In the genomic region with DNA sequence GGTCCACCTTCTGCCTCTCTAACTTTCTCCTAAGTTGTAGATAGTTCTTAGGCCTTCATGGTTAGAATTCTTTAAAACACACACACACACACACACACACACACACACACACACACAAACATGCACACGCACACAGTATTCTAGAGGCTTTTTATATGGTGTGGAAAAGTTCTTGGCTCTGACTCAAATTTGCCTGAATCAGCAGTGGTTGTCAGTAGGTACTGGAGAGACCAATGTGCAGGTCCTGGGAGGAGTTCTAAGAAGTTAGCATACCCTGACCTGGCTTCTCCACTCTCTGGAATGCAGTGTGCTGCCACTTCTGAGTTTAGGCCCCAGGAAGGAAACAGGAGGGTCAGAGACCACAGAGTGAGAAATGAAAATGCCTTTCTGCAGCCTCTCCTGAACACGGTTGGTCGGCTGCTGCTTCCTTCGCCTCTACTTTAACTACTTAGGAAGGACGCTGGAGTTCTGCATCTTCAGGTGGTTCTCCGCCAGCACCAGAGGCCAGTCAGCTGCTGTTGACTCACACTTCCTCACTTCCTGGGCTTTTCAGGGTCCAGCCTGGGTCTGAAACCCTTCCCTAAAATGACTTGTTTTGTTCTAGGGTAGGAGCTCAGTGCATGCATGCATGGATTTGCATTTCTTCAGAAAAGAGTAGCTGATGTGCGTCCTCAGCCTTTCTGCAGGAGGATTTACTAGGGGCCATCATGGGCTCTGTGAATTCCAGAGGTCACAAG, we compare ENCODE assay signal across 13 mouse cellular contexts. TPM values are rescaled to one million over a fixed set of nuclear protein-coding genes. Genes with fewer than 3 reads are reported as not detected.
DNase-seq lines count a peak whose midpoint lies in the region; ATAC-seq and TF ChIP-seq lines count a peak whose summit lies in the region.
"Had no signal": no experiment of that assay in that cellular context is flagged by ENCODE, and none has a peak within 500 bp of the region (broad histone marks: within the 10 kb centered on the region; RNA-seq: fewer than 3 reads in every experiment).

No protein-coding gene starts in this region.

- no peaks in the 10 kb centered on the region for H3K27me3 ChIP-seq in liver, embryonic 12.5 days (replicated peaks)
- no peaks in the 10 kb centered on the region for H3K27me3 ChIP-seq in forebrain, embryonic 11.5 days (ENCODE audit: control insufficient read depth, insufficient read depth, low read length)

- no peak overlapping the region for H3K27ac ChIP-seq in gastrocnemius, adult 2 months
- H3K27ac ChIP-seq in liver, embryonic 12.5 days = no peak overlapping the region; the same call in 1 of the 2 replicates
- H3K27ac ChIP-seq in bone marrow macrophage, adult 2 months (ENCODE audit: insufficient read depth, low read depth, low read length) = peak overlapping the region; percentile 99
- no peak overlapping the region for H3K27ac ChIP-seq in forebrain, embryonic 11.5 days (ENCODE audit: low read depth, low read length)
- H3K27ac ChIP-seq: hindbrain, postnatal 0 days had no signal

- TF ChIP-seq POLR2A in bone marrow macrophage, adult 2 months (IDR thresholded peaks at IDR 0.05; ENCODE audit: borderline replicate concordance, low read depth, low read length) = peak; percentile 87; the same call in 1 of the 2 replicates

- H3K9ac ChIP-seq in liver, embryonic 12.5 days = no peak overlapping the region
- H3K9ac ChIP-seq in forebrain, embryonic 11.5 days (ENCODE audit: low read length) = no peak overlapping the region

- intact Hi-C loops in gastrocnemius, adult 2 months (cut with DNase I) = no loop called here

- WGBS in liver, embryonic 12.5 days (ENCODE audit: insufficient replicate concordance) = 42% methylated on average over 7 of the region's 7 CpGs
- WGBS in forebrain, embryonic 11.5 days = 74% methylated on average over 7 of the region's 7 CpGs

- no peak for ATAC-seq in liver, embryonic 12.5 days
- ATAC-seq in forebrain, embryonic 11.5 days (replicated peaks; ENCODE audit: low FRiP score) = no peak
- ATAC-seq: hindbrain, postnatal 0 days had no signal

- TF ChIP-seq CTCF in gastrocnemius, adult 2 months (IDR thresholded peaks at IDR 0.05) = no peak
- TF ChIP-seq CTCF in bone marrow macrophage, adult 2 months (IDR thresholded peaks at IDR 0.05; ENCODE audit: low read depth, low read length) = no peak

- H3K4me2 ChIP-seq in liver, embryonic 12.5 days = peak overlapping the region; percentile 27
- H3K4me2 ChIP-seq in forebrain, embryonic 11.5 days (ENCODE audit: low read depth, low read length, severe bottlenecking) = no peak overlapping the region
- H3K4me2 ChIP-seq: midbrain, embryonic 11.5 days had no signal

- peak overlapping the region; percentile 32; the same call in 1 of the 2 replicates for H3K4me3 ChIP-seq in gastrocnemius, adult 2 months
- H3K4me3 ChIP-seq in liver, embryonic 12.5 days = no peak overlapping the region
- H3K4me3 ChIP-seq in bone marrow macrophage, adult 2 months (ENCODE audit: insufficient read depth, low read length) = peak overlapping the region; percentile 75
- H3K4me3 ChIP-seq in forebrain, embryonic 11.5 days (ENCODE audit: low read depth, low read length) = no peak overlapping the region
- H3K4me3 ChIP-seq: forebrain, embryonic 10.5 days had no signal

- H3K4me1 ChIP-seq in liver, embryonic 12.5 days = peaks cover 22% of the 10 kb centered on the region; the same call in 1 of the 2 replicates
- peaks cover 21% of the 10 kb centered on the region for H3K4me1 ChIP-seq in bone marrow macrophage, adult 2 months (ENCODE audit: control insufficient read depth, insufficient read depth, low read length)
- no peaks in the 10 kb centered on the region for H3K4me1 ChIP-seq in forebrain, embryonic 11.5 days (replicated peaks; ENCODE audit: control insufficient read depth, insufficient read depth, low read length)

- no peaks in the 10 kb centered on the region for H3K9me3 ChIP-seq in liver, embryonic 12.5 days (replicated peaks)
- H3K9me3 ChIP-seq in forebrain, embryonic 11.5 days (ENCODE audit: control insufficient read depth, low read length) = no peaks in the 10 kb centered on the region
- H3K9me3 ChIP-seq: forebrain, embryonic 10.5 days had no signal

- DNase-seq in gastrocnemius, adult 2 months = no peak
- no peak for DNase-seq in gastrocnemius, postnatal 25 days
- DNase-seq in liver = no peak
- DNase-seq in lung, postnatal 36 days = peak; percentile 28
- no peak for DNase-seq in forebrain, embryonic 11.5 days (ENCODE audit: low spot score)
- DNase-seq in left cerebral cortex, adult 18-20 months (ENCODE audit: low spot score in 2 of 2) = no peak
- DNase-seq: cerebellum, adult 11 months; embryo, embryonic 11 days had no signal

- H3K36me3 ChIP-seq in liver, embryonic 12.5 days = no peaks in the 10 kb centered on the region
- H3K36me3 ChIP-seq in forebrain, embryonic 11.5 days (ENCODE audit: control insufficient read depth, insufficient read depth, low read length) = no peaks in the 10 kb centered on the region
- H3K36me3 ChIP-seq: forebrain, embryonic 10.5 days had no signal

RNA-seq across cellular contexts. Expression of gene Arl11, which starts 0.7 kb away (rescaled TPM):
- under 1 TPM; 0.54 to 0.56 TPM for total RNA-seq in gastrocnemius, adult 2 months (2021)
- under 1 TPM; 0.23 to 0.48 TPM for total RNA-seq in gastrocnemius, postnatal 25 days (2021)
- 1.1 TPM in 2 replicates for polyA plus RNA-seq in liver, embryonic 12.5 days (2016; fragmentation: Nextera tagmentation; extraction: Ambion mirVana)
- 97.1 and 103 TPM in 2 replicates for polyA plus RNA-seq in bone marrow macrophage, adult 2 months (2012; ENCODE audit: insufficient read depth, insufficient read length, missing spikeins)
- polyA plus RNA-seq in forebrain, embryonic 11.5 days (2014; fragmentation: Nextera tagmentation; extraction: Ambion mirVana) = 0.29 TPM in 2 replicates
- total RNA-seq in left cerebral cortex, adult 18-20 months (2021) = under 1 TPM; 0.72 to 0.82 TPM

RNA-seq across cellular contexts. Expression of gene Ebpl, which starts 50.0 kb away (rescaled TPM):
- total RNA-seq in gastrocnemius, adult 2 months (2021) = 1 to 10 TPM; 1.1 to 1.2 TPM
- total RNA-seq in gastrocnemius, postnatal 25 days (2021) = 1 to 10 TPM in 1 of 2 experiments, under 1 TPM in 1; 0.84 to 1.4 TPM
- polyA plus RNA-seq in liver, embryonic 12.5 days (2016; fragmentation: Nextera tagmentation; extraction: Ambion mirVana) = 3.9 and 4.3 TPM in 2 replicates
- 8.1 and 8.8 TPM in 2 replicates for polyA plus RNA-seq in bone marrow macrophage, adult 2 months (2012; ENCODE audit: insufficient read depth, insufficient read length, missing spikeins)
- 9.2 and 9.4 TPM in 2 replicates for polyA plus RNA-seq in forebrain, embryonic 11.5 days (2014; fragmentation: Nextera tagmentation; extraction: Ambion mirVana)
- total RNA-seq in left cerebral cortex, adult 18-20 months (2021) = 1 to 10 TPM; 3.9 to 4.4 TPM

RNA-seq across cellular contexts. Expression of gene Sgcg, which starts 51.9 kb away (rescaled TPM):
- total RNA-seq in gastrocnemius, adult 2 months (2021) = 100 to 1,000 TPM; 126 to 144 TPM
- total RNA-seq in gastrocnemius, postnatal 25 days (2021) = 100 to 1,000 TPM; 142 to 155 TPM
- 0.12 and 0.14 TPM in 2 replicates for polyA plus RNA-seq in liver, embryonic 12.5 days (2016; fragmentation: Nextera tagmentation; extraction: Ambion mirVana)
- polyA plus RNA-seq in bone marrow macrophage, adult 2 months (2012; ENCODE audit: insufficient read depth, insufficient read length, missing spikeins) = not detected in 2 replicates
- 0.13 TPM in 1 of 2 replicates, not detected in the other for polyA plus RNA-seq in forebrain, embryonic 11.5 days (2014; fragmentation: Nextera tagmentation; extraction: Ambion mirVana)
- under 1 TPM in 1 of 2 experiments, not detected in 1; 0.40 TPM for total RNA-seq in left cerebral cortex, adult 18-20 months (2021)
- polyA plus RNA-seq: forebrain, embryonic 10.5 days; midbrain, embryonic 11.5 days had no signal

Comparison
In these comparisons a context has a peak if more than half of its experiments do, and no peak if none do; other contexts are left out.
1. H3K4me3 ChIP-seq: peak in gastrocnemius, adult 2 months (single experiment) and bone marrow macrophage, adult 2 months (single experiment); none in liver, embryonic 12.5 days (single experiment) and forebrain, embryonic 11.5 days (single experiment).
2. RNA of gene Sgcg, which starts 51.9 kb away (total RNA-seq): 142 to 155 TPM in gastrocnemius, postnatal 25 days and 126 to 144 TPM in gastrocnemius, adult 2 months; 0.40 TPM in left cerebral cortex, adult 18-20 months; every median in the first group is over 10 times any median in the second.